Mouse (Mus musculus): ENCODE measurements at regions not wholly inside any gene's neighbourhood (a gene's known extent, or its start where the extent isn't known, plus 50 kb on each side); places are given as distances from the start of the nearest gene placed in this dataset.
"Not testable (repeated sequence)": the region's sequence is repeated elsewhere in the genome, so short reads cannot be mapped to it uniquely, and the experiment has no call there.

DNA sequence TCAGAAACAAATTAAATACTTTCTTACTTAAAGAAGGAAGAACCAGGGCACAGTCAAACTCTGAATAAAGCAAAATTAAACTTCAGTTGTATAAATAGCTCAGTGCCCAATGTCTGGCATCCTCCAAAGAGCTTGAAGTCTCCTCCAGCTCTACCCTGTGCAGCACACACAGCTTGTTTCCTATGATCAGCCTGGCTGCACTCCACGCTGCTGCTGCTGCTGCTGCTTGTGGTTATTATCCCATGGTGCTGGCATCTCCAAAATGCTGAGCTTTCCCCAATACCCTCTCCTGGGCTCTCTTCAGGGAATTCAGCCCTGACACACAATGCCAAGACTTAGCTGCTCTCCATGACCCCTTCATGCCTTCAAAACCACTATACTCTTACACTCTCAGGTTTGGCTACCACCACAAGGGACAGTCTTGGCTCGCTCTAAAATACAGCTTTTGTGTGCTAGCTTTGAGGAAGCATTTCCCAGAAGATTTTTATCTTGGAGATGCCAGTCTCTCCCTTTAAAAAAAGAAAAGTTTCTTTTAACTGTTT is 121.0 kb downstream of the Rab10 start:
- in situ Hi-C loops (cut with MboI, MseI), result not testable (repeated sequence)

- in situ Hi-C loops (cut with MboI, MseI), result no loop called here
These were observed 121.6 kb downstream of the Rab10 start for GRCm38 (mm10) chr12:3188137-3188536.

GRCm38 (mm10) chr12:3173325-3173724 is 136.4 kb downstream of the Rab10 start:
- in situ Hi-C loops (cut with MboI, MseI), result no loop called here

DNA sequence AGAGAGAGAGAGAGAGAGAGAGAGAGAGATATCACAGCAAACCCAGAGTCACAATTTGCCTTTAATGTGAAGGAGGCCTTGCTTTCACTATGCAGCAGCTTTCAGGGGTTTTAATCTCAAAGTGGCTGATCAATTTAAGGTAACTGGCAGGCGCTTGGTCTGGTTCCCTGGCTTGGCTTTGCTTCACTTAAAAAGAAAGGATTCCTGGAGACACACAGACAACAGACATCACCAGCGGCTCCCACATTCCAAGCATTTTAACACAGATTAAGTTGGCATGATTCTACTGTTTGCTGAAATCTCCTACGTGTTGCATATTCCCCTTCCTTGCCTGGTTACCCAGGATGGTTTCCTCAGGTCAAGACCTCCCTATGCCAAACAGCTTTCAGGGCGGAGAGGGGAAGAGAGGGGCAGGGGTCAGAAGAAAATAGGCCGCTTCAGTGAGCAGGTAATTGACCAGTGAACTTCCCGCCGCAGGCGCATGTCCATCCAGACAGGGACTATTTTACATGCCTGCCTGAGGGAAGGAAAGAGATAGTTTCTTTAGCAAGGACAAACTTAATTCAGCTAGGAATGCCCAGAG is 140.0 kb downstream of the Rab10 start:
- in situ Hi-C loops (cut with MboI, MseI), result not testable (repeated sequence)

DNA sequence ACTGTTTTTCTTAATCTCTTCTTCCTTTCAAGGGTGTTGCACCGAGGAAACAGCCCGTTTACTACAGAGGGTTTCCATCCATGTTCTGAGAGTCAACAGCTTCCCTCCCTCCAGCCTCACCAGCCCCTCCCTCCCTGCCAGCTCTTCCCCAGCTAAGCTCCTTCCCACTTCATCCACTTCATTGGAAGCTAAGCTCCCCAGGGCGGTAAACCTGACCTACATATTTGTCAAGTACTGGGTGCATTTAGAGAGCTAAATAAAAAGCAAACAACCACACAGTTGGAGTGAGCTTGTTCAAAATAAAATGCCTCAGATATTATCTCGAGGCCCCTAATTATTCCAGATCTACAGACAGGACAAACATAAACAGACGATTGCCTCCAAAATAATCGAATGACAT is 148.1 kb downstream of the Rab10 start:
- in situ Hi-C loops (cut with MboI, MseI), result not testable (repeated sequence)

DNA sequence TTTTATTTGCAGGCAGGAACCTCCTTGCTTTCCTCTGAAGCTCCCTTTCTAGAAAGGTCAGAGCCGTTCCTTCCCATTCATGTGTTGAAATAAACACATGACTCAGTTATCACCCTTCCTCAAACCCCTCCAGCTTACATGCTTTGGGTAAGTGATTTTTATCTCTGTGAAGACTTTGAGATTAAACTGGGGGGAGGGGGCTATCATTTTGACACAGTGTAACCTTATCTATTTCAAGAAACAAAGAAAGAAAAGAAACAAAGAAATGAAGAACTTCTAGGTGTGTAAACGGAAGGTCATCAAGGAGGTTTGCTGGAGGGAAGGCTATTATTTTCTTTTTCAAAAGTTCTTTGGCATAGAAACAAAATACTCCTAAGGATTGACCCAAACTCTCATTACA is 151.0 kb downstream of the Rab10 start:
- in situ Hi-C loops (cut with MboI, MseI), result not testable (repeated sequence)

DNA sequence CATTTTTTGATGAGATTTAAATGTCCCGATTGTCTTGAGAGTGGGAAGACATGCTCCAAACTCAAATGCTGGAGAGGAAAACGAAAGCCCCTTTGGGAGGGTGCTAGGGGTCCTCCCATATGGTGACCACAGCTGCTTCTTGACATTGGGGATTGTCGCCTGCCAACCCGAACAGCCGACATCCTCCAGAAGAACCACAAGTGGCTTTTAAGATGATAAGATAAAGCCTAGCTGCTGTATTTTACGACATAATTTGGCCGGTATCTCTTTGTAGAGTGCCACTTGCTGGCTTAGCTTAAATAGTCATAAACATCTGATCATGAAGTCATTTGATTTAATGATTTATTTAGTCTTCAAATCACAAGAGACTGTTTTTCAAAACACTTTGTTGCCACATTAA is 156.1 kb downstream of the Rab10 start:
- in situ Hi-C loops (cut with MboI, MseI), result not testable (repeated sequence)

DNA sequence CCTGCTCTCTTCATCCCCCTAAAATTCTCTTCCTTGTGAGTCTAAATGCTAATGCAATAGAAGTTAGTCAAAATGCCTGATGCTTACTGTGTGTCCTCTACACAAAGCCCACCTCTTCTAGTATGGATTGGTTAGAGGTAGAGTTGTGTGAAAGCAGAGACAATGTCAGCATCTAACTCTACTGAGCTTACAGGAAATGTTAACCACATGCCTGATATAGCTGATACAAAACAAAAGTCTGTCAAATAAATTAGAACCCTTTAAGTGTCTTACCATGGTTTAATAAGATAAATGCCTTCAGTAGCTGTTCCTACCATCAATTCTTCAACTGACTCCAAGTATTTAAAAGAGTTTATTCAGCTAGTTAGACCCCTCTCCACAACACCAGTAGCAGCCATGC is 177.2 kb downstream of the Rab10 start:
- in situ Hi-C loops (cut with MboI, MseI), result not testable (repeated sequence)

DNA sequence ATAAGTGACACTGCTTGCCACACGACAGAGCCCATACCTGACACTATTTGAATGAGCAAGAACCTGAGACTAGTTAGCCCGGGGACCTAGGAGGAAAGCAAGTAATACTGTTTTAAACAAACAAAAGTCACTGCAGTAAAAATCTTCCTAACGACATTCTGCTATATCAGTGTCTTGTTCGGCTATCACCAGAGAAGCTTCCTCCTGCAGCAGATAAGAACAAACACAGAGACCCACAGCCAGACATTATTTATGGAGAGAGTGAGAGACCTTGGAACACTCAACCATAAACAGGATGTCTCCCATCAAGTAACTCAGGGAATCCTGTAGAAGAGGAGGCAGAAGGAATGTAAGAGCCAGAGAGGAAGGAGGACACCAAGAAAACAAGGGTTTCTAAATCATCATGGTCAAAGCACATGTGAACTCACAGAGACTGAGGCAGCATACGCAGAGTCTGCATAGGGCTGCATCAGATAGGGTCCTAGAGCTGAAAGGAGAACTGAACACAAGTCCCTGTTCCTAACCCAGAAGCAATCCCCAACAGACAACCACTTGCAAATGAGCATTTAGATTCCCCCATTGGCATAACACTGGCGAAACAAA is 178.5 kb downstream of the Rab10 start:
- in situ Hi-C loops (cut with MboI, MseI), result not testable (repeated sequence)

- in situ Hi-C loops (cut with MboI, MseI), result loop anchor here (5.0 kb wide), 1 partner anchor 40 kb away; no protein-coding TSS in a partner anchor
These were observed 182.4 kb downstream of the Rab10 start for GRCm38 (mm10) chr12:3127336-3127735.

DNA sequence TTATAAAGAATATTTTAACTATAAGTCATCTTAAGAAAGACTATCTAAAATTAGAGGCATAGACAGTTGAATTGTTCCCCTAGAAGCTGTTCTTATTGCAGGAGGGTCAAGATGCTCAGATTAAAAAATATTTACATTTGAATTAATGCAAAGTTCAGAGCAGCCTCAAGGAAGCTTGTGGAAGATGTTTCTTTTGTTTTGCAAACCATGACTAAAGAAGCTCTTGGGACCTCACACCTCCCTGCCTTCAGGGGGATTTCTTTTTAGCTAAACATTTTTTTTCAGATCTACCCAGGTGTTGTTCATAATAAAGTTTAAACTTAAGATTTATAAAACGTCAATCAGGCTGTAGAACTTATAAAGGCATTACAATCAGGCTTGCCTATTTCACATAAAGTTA is 185.7 kb downstream of the Rab10 start:
- in situ Hi-C loops (cut with MboI, MseI), result no loop called here

DNA sequence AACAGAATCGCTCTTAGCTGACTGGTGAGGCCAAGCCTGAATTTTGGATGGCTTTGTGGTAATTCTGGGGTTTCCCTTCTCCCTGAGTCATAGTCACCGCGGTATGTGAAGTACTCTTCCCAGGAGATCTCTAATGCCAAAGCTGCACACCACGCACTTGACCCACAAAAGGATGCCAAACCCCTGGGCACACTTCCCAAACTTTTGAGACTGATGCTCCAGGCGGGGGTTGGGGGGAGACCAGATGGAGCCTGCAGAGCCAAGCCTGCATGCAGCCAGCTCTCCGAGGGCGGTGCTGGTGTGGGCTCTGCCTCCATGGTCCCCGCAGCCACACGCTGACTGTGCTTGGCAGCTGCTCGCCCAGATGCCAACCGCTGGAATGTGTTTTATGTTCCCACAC is 199.2 kb downstream of the Rab10 start:
- in situ Hi-C loops (cut with MboI, MseI), result not testable (repeated sequence)

GRCm38 (mm10) chr12:3109671-3110070 is 200.1 kb downstream of the Rab10 start:
- in situ Hi-C loops (cut with MboI, MseI), result not testable (repeated sequence)

- in situ Hi-C loops (cut with MboI, MseI), result loop anchor here (5.0 kb wide), 1 partner anchor 285 kb away; no protein-coding TSS in a partner anchor
These were observed 207.8 kb downstream of the Rab10 start for GRCm38 (mm10) chr12:3101963-3102362.

DNA sequence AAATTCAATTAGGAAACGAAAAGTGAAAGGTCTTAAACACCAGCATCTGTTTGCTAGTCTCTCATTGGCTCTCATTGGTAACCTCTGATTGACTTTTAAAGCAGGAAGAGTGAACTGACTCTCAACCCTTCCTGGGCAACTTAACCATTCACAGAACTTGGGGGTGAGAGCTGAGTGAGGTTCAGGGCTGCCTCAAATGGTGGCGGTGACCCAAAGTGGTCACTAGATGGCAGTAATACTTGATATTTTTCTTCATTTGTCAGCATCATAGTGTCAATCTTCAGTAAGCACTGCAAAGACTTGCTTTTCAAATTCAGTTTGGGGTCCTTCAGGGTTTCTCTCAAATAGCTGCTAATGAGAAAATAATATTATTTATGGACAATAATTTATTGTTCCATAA is 211.6 kb downstream of the Rab10 start:
- in situ Hi-C loops (cut with MboI, MseI), result loop anchor here (10.0 kb wide), 1 partner anchor 127 kb away; no protein-coding TSS in a partner anchor

DNA sequence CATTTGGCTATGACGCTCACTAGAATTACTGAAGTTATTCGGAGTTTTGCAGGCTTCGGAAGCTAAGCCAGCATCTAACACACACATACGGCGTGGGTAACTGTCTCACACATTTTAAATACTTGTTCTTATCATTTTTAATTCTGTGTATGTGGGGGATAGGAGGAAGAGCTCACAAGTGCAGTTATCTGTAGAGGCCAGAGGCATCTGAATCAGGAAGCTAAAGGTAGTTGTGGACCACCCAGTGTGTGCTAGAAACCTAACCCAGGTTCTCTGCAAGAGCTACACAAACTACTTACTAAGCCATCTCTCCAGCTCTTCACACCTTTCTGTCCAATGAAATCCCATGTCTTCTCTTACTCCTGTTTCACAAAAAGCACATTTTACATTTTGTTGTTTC is 215.3 kb downstream of the Rab10 start:
- in situ Hi-C loops (cut with MboI, MseI), result loop anchor here (10.0 kb wide), 1 partner anchor 130 kb away; no protein-coding TSS in a partner anchor

DNA sequence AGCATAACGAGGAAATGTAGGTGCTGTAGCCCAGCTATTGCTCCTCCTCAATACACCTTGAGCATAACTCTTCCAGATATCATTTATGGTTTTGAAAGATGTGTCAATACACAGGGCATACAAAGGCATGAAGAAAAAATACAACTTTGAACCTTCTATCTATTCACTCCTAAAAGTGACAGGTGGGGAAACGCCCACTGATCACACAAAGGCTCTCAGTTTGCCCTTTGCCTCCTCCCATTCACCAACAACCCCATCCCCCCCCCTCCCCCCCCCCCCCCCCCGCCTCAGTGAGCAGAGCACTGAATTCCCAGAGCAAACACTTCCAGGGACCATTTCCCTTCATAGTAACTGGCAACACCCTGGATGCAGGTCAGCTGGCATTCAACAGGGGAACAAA is 216.8 kb downstream of the Rab10 start:
- in situ Hi-C loops (cut with MboI, MseI), result loop anchor here (10.0 kb wide), 1 partner anchor 132 kb away; no protein-coding TSS in a partner anchor

DNA sequence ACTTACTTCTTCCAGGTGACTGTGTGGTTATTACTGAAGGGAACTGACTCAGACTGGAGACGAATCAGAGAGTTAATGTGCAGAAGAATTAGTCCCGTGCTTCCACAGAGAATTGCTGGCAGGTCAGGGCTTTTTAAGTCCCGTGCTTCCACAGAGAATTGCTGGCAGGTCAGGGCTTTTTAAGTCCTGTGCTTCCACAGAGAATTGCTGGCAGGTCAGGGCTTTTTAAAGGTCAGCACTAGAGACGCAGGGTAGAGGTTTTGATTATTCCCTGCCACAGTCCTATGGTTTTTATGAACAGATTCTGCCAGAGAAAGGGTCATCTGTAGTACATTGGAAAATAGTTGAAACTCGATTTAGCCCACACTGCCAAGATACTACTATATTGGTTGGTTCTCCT is 260.2 kb downstream of the Rab10 start:
- in situ Hi-C loops (cut with MboI, MseI), result loop anchor here (10.0 kb wide), 1 partner anchor 95 kb away; no protein-coding TSS in a partner anchor

GRCm38 (mm10) chr12:3018446-3018845 is 291.3 kb downstream of the Rab10 start:
- in situ Hi-C loops (cut with MboI, MseI), result not testable (repeated sequence)

- in situ Hi-C loops (cut with MboI, MseI), result not testable (repeated sequence)
These were observed 293.0 kb downstream of the Rab10 start for GRCm38 (mm10) chr12:3016777-3017176.
